Mouse (Mus musculus): ENCODE measurements at regions not wholly inside any gene's neighbourhood (a gene's known extent, or its start where the extent isn't known, plus 50 kb on each side); places are given as distances from the start of the nearest gene placed in this dataset.

DNA sequence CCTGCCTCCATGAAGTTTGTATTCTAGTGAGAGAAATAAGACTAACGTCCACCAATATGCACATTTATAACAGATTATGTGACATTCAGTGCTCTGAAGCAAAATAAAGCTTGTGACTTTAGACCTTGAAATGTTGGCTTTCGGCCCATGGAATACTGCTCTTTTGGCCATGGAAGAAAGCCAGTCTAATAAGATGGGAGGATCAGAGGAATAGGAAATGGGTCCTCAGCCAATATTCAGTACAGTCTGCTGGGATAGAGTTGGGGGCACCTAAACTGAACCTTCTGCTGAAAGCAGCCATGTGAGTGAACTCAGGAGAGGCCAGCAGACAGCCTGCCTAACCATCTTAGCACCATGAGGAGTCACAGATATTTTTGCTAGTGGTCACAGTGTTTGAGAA is 118.6 kb upstream of the Abcb5 start:
- H3K4me3 ChIP-seq (ENCODE audit: low read depth, low read length), result no peak overlapping the region
- H3K4me2 ChIP-seq (replicated peaks; ENCODE audit: low read depth, low read length), result no peak overlapping the region
- H3K9ac ChIP-seq (replicated peaks; ENCODE audit: low read depth), result no peak overlapping the region
- WGBS, result 53% methylated on average over 2 of the region's 2 CpGs
- H3K27ac ChIP-seq (ENCODE audit: low read length), result no peak overlapping the region
- DNase-seq (ENCODE audit: low spot score), result no peak
- no peaks in the 10 kb centered on the region for H3K36me3 ChIP-seq (ENCODE audit: insufficient read depth, low read length)
- ATAC-seq, result no peak
- H3K4me1 ChIP-seq (ENCODE audit: insufficient read depth, low read depth, low read length), result no peaks in the 10 kb centered on the region; the same call in 1 of the 2 replicates
- TF ChIP-seq EP300 (IDR thresholded peaks at IDR 0.05), result no peak
- TF ChIP-seq CTCF (IDR thresholded peaks at IDR 0.05), result no peak
- H3K9me3 ChIP-seq (ENCODE audit: low read length), result no peaks in the 10 kb centered on the region
- H3K27me3 ChIP-seq (replicated peaks; ENCODE audit: insufficient read depth, low read length), result no peaks in the 10 kb centered on the region

DNA sequence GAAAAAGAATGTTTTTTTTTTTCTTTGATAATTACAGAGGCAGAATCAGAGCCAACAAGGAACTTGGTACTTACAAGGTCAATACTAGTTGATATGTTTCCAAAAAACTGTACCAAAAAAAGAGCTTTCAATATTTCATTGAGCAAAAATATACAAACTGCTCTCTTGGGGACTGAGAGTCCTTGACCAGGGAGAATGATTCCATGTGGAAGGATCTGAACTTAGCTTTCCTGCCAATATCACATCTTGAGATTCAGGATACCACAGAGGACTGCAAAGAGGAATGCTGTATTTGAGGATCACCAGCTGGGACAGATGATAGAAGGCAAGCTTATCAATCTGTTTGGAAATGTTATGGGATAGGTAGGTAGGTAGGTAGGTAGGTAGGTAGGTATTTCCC is 116.6 kb upstream of the Abcb5 start:
- H3K27ac ChIP-seq (ENCODE audit: low read length), result no peak overlapping the region
- no peaks in the 10 kb centered on the region for H3K27me3 ChIP-seq (replicated peaks; ENCODE audit: insufficient read depth, low read length)
- no peak for DNase-seq (ENCODE audit: low spot score)
- no peak overlapping the region for H3K9ac ChIP-seq (replicated peaks; ENCODE audit: low read depth)
- H3K4me2 ChIP-seq (replicated peaks; ENCODE audit: low read depth, low read length), result no peak overlapping the region
- no peaks in the 10 kb centered on the region; the same call in 1 of the 2 replicates for H3K4me1 ChIP-seq (ENCODE audit: insufficient read depth, low read depth, low read length)
- no peaks in the 10 kb centered on the region for H3K9me3 ChIP-seq (ENCODE audit: low read length)
- TF ChIP-seq EP300 (IDR thresholded peaks at IDR 0.05) (no peak), CTCF (IDR thresholded peaks at IDR 0.05) (no peak)
- H3K36me3 ChIP-seq (ENCODE audit: insufficient read depth, low read length), result no peaks in the 10 kb centered on the region
- ATAC-seq, result no peak
- no peak overlapping the region for H3K4me3 ChIP-seq (ENCODE audit: low read depth, low read length)

DNA sequence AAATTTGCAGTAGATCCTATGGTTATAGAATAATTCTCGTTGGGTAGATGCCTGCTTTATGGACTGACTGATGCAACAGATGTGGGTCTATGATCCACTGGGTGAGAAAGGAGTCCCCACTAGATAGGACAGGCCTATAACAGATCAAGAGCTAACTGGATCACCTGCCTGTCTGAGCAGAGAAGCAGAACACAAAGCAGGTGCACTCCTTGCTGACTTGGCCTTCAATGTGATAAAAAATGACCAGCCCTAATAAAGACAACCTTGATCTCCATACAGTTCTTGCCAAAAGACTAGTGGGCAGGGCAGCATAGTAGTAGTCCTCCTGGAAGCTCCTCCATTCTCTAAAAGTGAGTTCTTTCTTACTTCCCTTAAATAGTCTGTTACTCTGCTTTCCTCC is 109.6 kb upstream of the Abcb5 start:
- no peaks in the 10 kb centered on the region for H3K27me3 ChIP-seq (replicated peaks; ENCODE audit: insufficient read depth, low read length)
- no peak overlapping the region for H3K9ac ChIP-seq (replicated peaks; ENCODE audit: low read depth)
- H3K4me2 ChIP-seq (replicated peaks; ENCODE audit: low read depth, low read length), result no peak overlapping the region
- no peak overlapping the region for H3K27ac ChIP-seq (ENCODE audit: low read length)
- H3K9me3 ChIP-seq (ENCODE audit: low read length), result no peaks in the 10 kb centered on the region
- H3K4me3 ChIP-seq (ENCODE audit: low read depth, low read length), result no peak overlapping the region
- H3K36me3 ChIP-seq (ENCODE audit: insufficient read depth, low read length), result no peaks in the 10 kb centered on the region
- TF ChIP-seq EP300 (IDR thresholded peaks at IDR 0.05), result no peak
- no peak for TF ChIP-seq CTCF (IDR thresholded peaks at IDR 0.05)
- ATAC-seq (no peak), DNase-seq (ENCODE audit: low spot score) (no peak)
- WGBS, result 60% methylated on average over 1 of the region's 1 CpGs
- no peaks in the 10 kb centered on the region for H3K4me1 ChIP-seq (ENCODE audit: insufficient read depth, low read depth, low read length)

DNA sequence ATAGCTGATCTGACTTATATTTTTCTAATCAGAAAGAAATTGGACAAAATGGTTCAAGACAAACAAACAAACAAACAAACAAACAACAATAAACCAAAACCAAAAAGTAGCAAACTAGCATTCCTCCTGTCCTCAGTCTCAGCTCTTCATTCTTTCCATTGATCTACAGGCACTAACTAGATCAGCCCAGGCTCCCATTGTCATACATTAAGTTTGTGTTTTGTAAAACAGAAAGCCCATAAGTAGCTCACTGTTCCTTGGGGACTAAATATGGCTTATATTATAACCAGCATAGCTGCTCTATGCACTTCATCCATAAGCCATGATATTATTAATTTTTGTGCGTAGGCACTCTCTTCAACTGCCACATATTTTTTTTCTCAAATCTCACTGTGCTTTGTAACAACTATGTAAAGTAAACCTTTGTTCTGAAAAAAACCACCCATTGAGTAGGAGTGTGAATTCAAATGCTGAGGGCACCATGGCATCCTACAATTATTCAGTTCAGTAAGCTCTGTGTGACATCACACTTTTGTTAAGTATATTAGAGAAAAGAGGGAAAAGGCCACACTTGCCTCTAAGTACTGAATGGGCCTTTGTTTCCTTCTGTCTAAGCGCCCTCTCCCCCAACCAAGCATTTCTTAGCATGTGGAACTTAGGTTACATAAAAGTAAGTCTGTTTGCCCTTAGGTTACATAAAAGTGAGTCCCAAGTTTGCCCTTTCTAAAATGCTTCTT is 108.7 kb upstream of the Abcb5 start:
- DNase-seq (ENCODE audit: low spot score) (no peak), ATAC-seq (no peak)
- WGBS, result 80% methylated on average over 2 of the region's 2 CpGs
- H3K4me1 ChIP-seq (ENCODE audit: insufficient read depth, low read depth, low read length), result no peaks in the 10 kb centered on the region
- H3K9me3 ChIP-seq (ENCODE audit: low read length), result no peaks in the 10 kb centered on the region
- H3K27ac ChIP-seq (ENCODE audit: low read length), result no peak overlapping the region
- no peak overlapping the region for H3K4me2 ChIP-seq (replicated peaks; ENCODE audit: low read depth, low read length)
- H3K9ac ChIP-seq (replicated peaks; ENCODE audit: low read depth), result no peak overlapping the region
- no peaks in the 10 kb centered on the region for H3K27me3 ChIP-seq (replicated peaks; ENCODE audit: insufficient read depth, low read length)
- H3K4me3 ChIP-seq (ENCODE audit: low read depth, low read length), result no peak overlapping the region
- H3K36me3 ChIP-seq (ENCODE audit: insufficient read depth, low read length), result no peaks in the 10 kb centered on the region
- no peak for TF ChIP-seq EP300 (IDR thresholded peaks at IDR 0.05)
- no peak for TF ChIP-seq CTCF (IDR thresholded peaks at IDR 0.05)

DNA sequence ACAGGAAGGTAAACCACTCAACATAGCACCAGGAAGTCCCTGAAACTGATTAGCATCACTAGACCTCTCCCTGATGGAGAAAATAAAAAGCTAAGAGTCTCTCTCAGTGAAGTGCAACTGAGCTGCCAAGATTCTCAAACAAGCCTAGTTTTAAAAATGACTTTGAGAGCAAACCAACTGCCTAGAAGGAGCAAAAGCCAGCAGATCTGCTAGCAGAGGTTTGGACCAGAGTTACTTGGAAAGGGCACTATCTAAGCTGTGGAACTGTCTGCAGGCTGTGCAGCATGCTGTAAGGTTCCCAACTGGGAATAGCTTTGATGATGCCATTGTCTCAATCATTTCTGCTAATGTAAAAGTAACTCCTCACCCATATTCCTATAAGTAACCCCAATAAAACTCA is 107.9 kb upstream of the Abcb5 start:
- Histone ChIP-seq H3K9ac (replicated peaks; ENCODE audit: low read depth) (no peak overlapping the region), H3K27me3 (replicated peaks; ENCODE audit: insufficient read depth, low read length) (no peaks in the 10 kb centered on the region), H3K36me3 (ENCODE audit: insufficient read depth, low read length) (no peaks in the 10 kb centered on the region), H3K27ac (ENCODE audit: low read length) (no peak overlapping the region), H3K4me3 (ENCODE audit: low read depth, low read length) (no peak overlapping the region), H3K4me2 (replicated peaks; ENCODE audit: low read depth, low read length) (no peak overlapping the region), H3K9me3 (ENCODE audit: low read length) (no peaks in the 10 kb centered on the region), H3K4me1 (ENCODE audit: insufficient read depth, low read depth, low read length) (no peaks in the 10 kb centered on the region)
- DNase-seq (ENCODE audit: low spot score), result no peak
- no peak for ATAC-seq
- no peak for TF ChIP-seq CTCF (IDR thresholded peaks at IDR 0.05)
- no peak for TF ChIP-seq EP300 (IDR thresholded peaks at IDR 0.05)

DNA sequence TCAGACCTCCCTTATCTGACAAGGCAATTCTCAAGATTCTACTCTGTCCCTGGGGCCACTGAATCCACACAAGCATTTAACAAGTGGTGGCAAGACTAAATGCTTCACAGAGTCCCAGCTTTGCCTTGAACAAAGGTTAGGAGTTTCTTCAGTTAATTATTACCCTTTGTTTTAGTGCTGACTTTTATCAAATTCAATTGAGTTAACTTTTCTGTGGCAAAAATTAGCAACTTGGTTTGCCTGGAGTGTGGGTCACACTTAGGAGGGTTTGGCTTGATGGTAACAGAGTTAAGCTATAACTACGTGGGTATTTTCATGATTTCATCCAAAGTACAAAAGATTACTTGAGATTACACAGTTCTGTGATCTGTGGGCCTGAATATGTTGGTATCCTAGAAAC is 104.7 kb upstream of the Abcb5 start:
- WGBS, result 43% methylated on average over 1 of the region's 1 CpGs
- Histone ChIP-seq H3K4me2 (replicated peaks; ENCODE audit: low read depth, low read length) (no peak overlapping the region), H3K27me3 (replicated peaks; ENCODE audit: insufficient read depth, low read length) (no peaks in the 10 kb centered on the region), H3K4me1 (ENCODE audit: insufficient read depth, low read depth, low read length) (no peaks in the 10 kb centered on the region), H3K27ac (ENCODE audit: low read length) (no peak overlapping the region), H3K9ac (replicated peaks; ENCODE audit: low read depth) (no peak overlapping the region), H3K36me3 (ENCODE audit: insufficient read depth, low read length) (no peaks in the 10 kb centered on the region), H3K4me3 (ENCODE audit: low read depth, low read length) (no peak overlapping the region), H3K9me3 (ENCODE audit: low read length) (no peaks in the 10 kb centered on the region)
- DNase-seq (ENCODE audit: low spot score) (no peak), ATAC-seq (no peak)
- TF ChIP-seq EP300 (IDR thresholded peaks at IDR 0.05), result no peak
- no peak for TF ChIP-seq CTCF (IDR thresholded peaks at IDR 0.05)

DNA sequence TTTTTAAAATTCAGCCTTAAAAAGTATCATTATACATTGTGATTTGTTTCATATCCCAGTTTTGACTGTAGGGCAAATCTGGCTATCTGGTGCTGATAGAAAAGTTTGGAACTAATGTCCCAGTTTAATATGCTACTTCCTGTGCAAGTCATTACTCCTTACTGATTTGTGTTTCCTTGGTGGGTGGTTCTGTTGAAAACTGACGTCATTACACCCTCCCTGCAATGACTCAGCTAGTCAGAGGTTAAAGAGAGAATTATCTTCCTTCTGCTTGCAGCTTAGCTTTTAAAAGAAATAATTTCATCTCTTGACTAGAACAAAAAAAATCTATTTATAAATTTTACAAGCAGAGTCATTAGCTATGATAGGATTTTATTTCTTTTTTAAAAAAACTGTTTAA is 104.2 kb upstream of the Abcb5 start:
- Histone ChIP-seq H3K4me1 (ENCODE audit: insufficient read depth, low read depth, low read length) (no peaks in the 10 kb centered on the region), H3K36me3 (ENCODE audit: insufficient read depth, low read length) (no peaks in the 10 kb centered on the region), H3K27me3 (replicated peaks; ENCODE audit: insufficient read depth, low read length) (no peaks in the 10 kb centered on the region), H3K9ac (replicated peaks; ENCODE audit: low read depth) (no peak overlapping the region), H3K4me2 (replicated peaks; ENCODE audit: low read depth, low read length) (no peak overlapping the region), H3K27ac (ENCODE audit: low read length) (no peak overlapping the region), H3K9me3 (ENCODE audit: low read length) (no peaks in the 10 kb centered on the region), H3K4me3 (ENCODE audit: low read depth, low read length) (no peak overlapping the region)
- 2% methylated on average over 1 of the region's 1 CpGs for WGBS
- no peak for DNase-seq (ENCODE audit: low spot score)
- no peak for TF ChIP-seq EP300 (IDR thresholded peaks at IDR 0.05)
- ATAC-seq, result no peak
